Mouse (Mus musculus): ENCODE measurements at regions not wholly inside any gene's neighbourhood (a gene's known extent, or its start where the extent isn't known, plus 50 kb on each side); places are given as distances from the start of the nearest gene placed in this dataset.

DNA sequence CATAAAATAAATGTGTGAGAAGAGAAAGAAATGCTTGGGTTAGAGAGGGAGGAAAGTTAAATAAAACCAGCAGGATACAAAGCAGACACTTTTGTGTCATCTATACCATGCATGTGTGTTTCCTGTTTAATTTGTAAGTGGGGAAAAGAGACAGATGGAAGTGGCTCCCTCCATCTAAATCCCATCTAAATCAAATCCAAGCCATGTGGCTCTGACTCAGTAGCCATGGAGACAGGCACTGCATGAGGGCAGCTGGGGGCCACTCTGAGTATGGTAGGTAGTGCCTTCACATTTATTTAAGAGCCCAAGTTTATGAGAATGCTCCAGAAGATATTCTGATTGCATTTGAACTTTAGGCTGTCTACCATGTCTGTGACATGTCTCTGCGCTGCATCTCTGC lies 97.8 kb upstream of the Tcf21 start:
- no peak for DNase-seq (ENCODE audit: low spot score)

DNA sequence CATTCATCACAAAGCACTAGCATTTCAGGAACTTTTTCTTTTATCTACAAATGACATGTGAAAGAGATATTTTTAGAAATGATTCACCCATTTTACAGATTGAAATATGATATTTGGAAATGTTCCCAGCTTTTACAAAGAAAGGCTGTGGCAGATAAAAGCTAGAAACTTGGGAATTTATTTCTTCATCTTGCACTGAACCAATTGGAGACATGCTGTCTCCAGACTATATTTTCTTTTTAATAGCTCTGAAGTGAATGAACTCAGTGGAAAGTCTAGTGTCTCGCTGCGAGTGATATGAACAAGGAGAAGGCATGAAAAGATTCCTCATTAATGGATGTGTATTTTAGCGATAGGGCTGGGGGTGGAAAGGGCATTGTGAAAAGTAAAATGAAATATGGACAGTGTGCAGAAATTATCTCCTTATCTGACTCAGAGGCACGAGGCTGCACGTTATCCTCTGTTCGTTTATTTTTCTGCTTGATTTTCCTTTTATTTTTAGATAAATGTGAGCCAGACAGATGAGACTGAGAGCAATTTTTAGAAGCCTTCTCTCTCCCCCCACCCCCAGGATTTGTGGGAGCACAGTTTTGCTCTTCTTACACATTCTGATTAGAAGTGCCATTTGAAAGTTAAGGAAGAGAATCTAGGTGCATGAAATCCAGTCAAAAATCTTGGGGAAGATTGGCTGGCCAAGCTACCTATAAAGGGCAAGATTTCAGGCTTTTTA lies 96.0 kb upstream of the Tcf21 start:
- no peak for DNase-seq (ENCODE audit: low spot score)

DNA sequence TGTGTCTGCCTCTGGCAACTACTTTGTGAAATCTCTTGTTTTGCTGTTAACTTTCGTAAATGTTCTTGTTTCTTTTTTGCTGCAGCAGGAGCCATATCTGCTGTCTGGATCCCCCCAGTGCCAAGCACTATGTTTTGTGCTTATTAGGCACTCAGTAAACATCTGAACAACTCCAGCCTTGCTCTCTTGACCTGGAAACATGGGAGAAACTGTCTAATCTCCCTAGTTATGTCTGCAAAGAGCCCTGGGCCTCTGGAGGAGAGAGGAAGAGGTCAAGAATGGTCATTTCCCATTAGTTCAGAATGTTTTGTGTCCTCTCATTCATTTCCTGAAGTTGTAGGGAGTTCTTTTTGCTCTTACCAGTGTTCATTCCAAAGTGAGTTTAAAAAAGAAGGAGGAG lies 93.1 kb upstream of the Tcf21 start:
- DNase-seq (ENCODE audit: low spot score), result peak; percentile 33

DNA sequence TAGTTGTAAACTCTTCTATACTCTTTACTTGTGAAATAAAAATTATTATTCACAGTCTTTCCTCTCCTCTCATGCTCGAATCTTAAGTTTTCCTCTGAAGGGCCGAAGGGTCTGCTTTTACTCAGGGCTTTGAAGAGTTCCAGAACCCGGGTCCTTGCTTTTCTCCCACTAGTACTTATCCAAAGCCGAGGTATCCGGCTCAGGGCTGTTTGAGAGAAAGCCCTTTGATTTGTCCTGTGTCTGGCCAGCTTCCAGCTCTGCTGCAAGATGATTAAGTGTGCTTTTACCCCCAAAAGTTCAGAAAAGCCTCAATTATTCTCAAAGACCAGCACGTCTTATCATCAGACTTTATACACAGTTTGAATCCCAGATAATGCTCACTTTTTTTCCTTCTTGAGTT lies 88.7 kb upstream of the Tcf21 start:
- DNase-seq (ENCODE audit: low spot score), result no peak

DNA sequence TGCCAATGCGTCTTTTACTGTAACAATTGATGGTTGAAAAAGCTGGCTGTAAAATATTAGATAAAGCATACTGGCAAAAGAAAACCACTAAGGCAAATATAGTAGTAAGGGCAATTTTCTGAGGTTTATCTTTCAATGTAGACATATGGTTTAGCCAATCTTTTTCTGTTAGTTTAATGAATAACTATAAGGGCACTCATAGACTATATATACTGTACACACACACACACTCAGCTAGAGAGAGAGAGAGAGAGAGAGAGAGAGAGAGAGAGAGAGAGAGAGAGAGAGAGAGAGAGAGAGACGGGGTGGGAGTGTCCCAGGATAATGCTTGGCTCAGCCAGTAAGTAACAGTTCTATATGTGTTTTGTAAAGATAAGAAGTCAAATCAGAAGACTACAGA lies 85.3 kb upstream of the Tcf21 start:
- no peak for DNase-seq (ENCODE audit: low spot score)

DNA sequence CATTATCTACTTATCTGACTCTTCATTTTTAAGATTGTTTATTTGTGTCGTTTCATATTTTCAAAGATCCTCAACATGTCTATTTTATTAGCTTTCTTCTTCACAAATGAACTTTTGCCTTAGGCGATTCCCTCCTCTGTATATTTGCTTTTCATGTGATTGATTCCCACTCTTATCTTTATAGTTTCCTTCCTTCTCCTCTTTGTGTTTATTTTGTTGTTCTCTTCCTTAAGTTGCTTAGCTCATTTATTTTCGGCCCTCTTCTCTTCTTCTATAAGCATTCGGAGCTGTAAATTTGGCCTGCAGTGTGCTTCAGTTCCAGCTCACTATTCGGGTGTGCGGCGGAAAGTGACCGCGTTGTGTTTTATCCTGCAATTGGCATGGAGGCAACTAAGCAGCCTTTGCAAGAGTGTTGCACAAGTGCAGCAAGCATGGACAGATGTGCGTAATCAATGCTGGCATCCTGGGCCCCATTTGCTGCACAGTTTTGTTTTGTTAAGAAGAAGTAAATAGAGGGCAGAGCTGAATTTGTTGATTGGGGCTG lies 73.5 kb upstream of the Tcf21 start:
- no peak for DNase-seq (ENCODE audit: low spot score)

DNA sequence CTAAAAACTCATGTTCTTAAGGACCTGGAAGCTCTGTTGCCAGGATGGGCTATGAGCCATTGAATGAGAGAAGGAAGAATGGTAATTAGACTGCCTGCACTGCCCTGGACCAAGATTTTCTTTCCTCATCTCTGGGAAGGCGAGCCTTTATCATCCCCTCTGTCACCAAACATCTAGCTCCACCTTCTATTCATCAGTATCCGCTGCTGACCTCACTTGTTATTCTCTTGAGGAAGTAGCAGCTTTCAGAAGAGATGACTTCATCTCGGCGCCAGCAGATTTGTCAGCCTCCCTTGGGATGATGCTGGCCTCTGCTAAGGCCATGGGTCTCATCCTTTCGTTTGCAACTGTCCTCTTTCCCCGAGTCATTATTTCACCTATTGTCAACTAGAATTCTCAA lies 67.5 kb upstream of the Tcf21 start:
- DNase-seq (ENCODE audit: low spot score), result no peak

DNA sequence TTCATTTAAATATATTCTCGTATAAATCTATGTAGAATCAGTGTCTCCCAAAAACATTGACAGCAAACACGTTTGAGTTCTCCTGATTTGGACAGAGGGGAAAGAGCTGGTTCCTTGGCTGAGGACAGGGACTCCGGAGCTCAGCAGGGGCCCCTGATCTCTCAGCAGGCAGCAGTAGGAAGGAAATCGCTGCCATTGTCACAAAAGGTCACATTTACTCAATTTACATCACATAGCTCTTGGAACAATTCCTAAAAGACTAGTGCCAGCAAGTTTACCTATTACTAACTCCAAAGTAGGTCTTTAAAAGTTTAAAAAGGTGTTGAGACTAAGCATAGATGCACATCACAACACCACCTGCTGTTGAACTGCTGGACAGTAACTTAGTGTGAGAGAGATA lies 59.7 kb upstream of the Tcf21 start:
- DNase-seq (ENCODE audit: low spot score), result no peak

DNA sequence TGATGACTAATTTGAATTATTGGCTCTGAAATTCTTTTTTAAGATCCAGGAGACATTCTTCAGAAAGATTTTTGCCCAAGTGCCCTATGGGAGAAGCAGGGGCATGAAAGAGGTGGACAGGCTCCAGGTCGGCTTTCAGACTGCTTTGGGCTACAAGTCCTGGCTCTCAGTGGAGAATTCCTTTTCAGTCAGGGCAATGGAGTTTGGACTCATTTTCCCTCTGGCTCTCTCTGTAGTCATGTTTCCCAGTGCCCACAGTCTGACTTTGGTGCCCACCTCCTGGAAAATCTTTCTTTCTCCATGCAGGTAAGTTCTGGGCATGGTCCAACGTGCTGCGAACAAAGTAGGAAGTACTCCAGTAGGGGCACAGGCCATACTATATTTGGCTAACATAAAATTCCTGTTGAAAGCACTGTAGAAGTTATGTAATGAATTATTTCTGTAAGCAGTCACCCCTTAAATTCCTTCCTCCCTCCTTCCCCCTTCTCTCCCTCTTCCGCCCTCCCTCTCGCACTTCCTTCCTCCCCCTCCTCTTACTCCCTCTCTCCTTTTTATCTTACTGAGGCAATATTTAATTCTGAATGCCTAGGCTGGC lies 57.7 kb upstream of the Tcf21 start:
- no peak for DNase-seq (ENCODE audit: low spot score)

DNA sequence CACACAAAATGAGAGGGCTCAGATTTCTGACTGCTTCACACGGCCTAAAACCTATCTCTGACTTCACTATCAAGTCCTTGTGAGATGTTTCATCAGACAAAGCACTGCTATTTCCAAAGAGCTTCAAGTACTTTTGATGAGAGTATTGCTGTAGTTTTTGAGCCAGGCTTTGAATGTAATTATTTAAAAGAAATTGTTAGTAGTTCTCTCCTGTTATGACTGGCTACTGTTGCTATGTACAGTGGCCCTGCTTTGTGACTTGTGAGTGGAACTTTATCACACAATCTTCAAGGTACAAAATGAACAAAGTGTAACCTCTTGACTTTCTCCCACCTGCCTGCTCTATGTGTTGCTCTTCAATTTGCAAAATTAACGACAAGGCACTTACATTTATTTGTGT lies 57.1 kb upstream of the Tcf21 start:
- DNase-seq (ENCODE audit: low spot score), result no peak

DNA sequence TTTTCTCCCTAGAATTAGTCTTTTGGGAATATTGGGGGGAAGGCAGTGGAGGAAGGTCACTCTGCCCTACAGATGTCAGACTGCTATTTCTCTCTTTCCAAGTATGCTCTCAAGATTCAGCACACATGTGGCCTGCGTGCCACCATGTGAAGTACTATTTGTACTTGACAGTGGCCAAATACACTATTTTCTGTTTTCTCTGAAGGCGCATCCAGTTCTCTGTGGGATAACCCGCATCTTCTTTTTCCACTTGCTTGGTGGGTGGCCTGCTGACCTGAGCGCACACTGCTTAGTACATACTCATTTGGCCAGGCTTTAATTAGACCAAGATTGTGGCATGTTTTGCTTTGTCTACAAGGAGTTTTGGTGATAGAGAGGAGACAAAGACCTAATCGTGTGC lies 55.7 kb upstream of the Tcf21 start:
- no peak for DNase-seq (ENCODE audit: low spot score)

DNA sequence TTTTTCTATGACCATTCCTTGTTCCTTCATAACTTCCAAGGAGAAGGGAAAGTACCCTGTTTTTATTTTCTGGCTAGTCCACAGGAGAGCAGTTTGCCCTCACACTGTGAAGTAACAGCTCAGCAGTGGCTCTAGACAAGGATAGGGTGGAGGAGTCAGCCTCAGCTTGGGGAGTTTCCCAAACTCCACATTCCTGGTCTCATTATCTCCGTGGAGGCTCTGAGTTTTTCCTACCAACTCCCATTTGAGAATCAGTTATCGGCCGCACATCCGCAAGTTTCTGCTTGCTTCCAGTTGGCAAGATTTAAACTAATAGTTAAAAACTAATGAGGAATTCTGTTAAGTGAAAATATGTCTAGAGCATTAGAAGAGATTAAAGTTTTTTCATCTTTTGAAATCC lies 55.2 kb upstream of the Tcf21 start:
- peak; percentile 53 for DNase-seq (ENCODE audit: low spot score)

Measured in ovary, adult 18-20 months (tissue).